Mouse (Mus musculus): ENCODE results near the gene Foxn1.

The Foxn1 gene

DNA sequence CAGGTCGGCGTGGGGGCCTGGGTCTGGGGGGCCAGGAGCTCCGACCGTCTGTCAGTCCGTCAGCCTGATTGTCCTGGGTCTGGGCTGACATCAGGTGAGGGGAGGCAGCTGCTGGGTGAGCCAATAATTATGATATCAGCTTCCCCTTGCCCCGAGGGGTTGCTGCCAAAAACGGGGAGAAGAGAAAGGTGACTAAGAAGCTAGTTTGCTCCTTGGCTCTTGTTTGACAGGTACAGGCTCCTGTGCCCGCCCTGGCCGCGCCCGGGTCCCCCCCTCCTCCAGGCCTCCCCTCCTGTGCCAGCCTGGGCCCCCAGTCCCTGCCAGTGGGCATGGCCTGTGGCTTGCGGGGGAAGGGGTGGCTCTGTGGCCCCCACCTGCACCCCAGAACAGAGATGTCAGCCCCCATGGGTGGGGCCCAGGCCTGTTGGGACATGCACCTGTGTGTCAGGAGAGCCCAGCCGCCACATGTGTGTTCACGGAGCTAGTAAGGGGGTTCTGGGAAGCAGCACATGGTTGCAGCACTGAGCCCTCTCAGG lies at the start of gene Foxn1:
Gene Foxn1, minus strand, starts transcription at position 51 of the 536 bp plus-strand sequence.
- in situ Hi-C loops (cut with MboI, MseI), result no loop called here

DNA sequence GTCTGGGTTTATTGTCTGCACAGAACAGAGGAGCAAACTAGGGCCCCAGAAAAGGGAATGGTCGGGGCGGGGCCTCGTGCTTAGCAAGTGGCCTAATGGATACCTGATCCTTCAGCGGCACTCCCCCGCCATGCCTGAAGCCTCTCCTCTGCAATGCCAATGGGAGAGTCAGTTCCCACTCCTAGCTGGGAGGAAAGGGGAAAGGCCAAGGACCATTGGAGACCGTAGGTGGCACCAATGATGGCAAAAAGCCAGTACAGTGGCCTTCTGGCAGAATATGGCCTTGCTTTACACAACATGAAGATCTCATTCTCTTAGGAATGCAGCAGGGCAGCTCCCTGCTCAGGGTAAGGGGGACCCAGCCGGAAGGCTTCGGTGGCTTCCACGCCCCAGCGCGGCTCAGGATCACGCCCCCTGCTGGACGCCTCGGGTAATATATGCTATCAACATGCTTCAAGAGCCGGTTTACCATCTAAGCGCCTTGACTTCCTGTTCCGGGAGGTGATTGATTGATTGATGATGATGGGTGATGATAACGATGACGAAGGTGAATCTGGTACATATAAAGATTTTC lies 49.5 kb upstream of the Foxn1 start:
- in situ Hi-C loops (cut with MboI, MseI), result no loop called here

DNA sequence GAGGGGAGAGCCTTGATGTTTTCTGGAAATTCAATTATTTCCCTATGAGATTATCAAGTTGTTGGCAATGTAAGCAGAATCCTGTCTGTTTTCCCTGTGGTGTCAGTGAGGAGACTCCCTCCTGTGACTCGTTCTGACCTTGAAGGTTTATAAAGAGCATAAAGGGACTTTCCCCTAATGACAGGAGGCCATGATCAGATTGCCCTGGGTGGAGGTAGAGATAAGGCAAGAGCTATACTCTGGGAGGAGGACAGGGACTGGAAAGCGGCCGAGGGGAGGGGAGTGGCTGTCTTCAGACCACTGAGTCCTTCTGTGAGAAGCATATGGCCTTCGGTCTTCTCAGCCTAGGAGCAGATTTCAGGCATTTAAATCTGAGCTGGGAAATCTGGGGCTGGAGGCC lies 47.7 kb upstream of the Foxn1 start:
- in situ Hi-C loops (cut with MboI, MseI), result no loop called here

DNA sequence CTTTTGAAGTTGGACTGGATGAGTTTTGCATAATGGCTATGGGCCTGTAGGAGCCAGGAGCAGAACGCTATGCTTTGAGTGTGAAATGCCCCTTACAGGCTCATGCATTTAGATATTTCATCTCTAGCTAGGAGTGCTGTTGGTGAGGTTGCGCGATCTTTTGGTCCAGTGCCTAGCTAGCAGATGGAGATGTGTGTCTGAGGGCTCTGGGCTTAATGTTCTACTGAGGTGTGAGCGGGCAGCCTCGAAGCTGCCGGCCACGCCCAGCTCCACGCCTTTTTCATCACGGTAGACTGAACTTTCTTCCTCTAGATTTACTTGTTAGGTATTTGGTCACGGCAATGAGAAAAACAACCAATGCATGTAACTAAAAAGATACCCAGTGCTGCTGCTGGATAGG lies 44.8 kb upstream of the Foxn1 start:
- in situ Hi-C loops (cut with MboI, MseI), result no loop called here

DNA sequence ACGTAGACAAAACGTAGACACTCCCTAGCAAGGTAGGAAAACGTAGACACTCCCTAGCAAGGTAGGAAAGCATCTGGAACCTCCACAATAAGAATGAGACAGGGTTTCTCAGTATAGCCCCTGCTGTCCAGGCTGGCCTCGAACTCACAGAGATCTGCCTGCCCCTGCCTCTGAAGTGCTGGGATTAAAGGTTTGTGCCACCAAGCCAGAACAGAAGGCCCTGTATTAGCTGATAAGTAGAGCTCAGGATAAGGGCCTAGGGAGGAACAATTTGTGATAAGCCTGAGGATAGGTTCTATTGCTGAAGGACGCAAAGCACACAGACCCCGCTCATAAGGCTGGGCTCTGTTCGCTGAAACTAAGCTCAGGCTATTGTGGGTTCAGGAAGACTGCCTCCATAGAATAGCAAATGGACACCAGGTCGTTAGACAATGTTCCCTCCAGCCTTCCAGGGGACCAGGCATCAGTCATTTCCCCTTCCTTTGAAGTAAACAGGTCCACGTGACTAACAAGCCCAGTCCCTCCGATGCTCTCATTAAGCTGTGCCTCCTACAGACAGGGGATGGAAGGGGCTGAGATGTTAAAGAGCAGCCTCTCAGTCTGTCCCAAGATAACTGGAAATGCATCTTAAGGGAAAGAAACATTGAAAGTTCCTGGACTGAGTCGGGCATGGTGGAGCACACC lies 44.0 kb upstream of the Foxn1 start:
- in situ Hi-C loops (cut with MboI, MseI), result no loop called here

DNA sequence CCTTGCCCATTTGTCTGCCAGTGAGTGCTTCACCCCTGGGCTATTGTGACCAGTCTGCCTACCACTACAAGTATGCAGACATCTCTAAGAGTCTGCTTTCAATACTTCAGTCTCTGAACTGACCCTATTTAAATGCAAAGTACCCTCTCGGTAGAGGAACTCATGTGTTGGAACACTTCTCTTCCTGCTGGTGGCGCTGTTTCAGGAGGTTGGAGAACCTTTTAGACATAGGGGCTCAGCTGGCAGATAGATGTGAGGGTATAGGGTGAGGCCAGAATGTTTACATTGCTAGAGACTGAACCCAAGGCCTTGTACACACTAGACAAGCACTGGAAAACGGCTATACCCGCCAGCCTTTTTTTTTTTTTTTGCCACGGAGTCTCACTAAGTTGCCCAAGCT lies 42.0 kb upstream of the Foxn1 start:
- in situ Hi-C loops (cut with MboI, MseI), result no loop called here

DNA sequence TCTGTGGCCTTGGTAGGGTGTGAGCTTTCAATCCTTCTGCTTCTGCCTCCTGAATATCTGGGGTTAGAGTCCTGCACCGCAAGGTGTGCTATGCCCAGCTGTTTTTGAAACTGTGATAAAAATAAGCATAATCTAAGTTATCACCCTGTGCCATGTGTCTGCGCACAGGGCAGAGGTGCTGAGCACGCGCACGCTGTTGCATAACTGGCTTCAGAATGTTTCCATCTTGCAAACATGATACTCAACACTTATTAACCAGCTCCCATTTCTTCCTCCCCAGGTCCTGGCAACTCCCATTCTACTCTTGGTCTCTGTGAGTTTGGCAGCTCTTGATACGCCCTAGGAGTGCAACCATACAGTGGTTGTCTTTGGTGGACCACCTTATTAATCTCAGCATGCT lies 41.3 kb upstream of the Foxn1 start:
- in situ Hi-C loops (cut with MboI, MseI), result no loop called here

DNA sequence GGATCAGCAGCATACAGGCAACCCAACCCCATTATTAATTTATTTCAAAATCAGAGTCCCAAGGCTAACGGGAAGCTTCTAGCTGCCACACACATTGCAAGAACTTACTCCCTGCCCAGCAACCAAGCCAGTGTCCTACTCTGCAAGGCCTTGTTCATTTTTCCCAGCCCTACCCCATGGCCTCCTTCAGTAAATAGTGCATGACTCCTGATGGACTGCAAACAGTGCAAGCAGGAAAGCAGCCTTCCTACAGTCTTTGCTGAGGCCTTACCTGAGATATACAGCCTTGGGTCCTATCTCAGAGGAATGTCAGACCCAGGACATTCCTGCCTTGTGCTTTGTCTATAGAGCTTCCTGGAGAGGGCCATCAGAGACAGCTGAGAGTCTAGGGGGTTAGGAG lies 39.2 kb upstream of the Foxn1 start:
- in situ Hi-C loops (cut with MboI, MseI), result no loop called here

DNA sequence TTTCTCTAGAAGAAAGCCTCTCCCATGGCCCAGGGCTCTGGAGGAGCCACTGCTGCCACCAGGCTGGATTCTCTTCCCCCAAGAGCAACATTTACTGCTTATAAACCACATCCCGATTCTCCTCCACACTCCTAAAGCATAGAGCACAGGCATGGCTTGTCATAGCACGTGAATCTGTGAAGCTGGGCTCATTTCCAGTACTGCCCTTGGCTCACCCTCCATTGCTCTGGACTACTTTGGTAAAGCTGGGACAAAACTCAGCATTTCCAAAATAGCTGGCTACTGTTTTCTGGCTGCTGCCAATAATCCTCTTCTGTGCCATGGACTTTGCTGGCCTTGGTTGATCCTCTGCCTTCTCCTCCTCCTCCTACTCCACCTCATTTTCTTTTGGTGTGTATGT lies 38.0 kb upstream of the Foxn1 start:
- in situ Hi-C loops (cut with MboI, MseI), result no loop called here

DNA sequence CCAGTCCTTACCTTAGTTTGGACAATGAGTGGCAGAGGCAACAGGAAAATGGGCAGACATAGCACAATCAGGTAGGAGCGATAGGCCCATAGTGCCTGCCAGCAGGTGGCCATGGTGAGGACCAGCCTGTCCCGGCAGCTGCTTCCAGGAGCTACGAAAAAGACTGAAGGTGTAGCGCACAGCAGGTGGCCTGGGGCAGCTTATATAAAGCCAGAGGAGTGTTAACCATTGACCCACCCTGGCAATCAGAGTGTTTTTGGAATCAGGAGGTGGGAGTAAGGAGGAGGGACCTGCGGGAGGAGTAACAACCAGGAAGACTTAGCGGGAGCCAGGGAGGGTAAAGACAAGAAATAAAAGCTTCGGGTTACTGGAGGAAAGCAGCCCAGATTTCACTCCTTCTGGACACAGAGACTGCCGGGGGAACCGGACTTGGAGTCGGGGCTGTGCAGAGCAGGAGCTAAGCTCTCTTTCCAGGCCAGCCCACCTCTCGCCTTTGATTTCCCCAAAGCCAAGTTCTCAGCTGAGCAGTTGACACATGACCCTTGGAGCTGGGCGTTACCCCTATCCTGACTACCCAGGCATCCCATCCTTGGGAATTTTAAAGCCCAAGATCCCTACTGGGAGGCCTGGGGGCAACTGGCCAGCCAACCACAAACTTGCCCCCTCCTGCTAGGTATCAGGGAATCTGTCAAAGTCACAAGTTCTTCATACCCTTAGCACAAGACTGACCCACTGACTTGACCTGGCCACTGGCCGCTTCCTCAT lies 35.9 kb upstream of the Foxn1 start, which contains the start of gene Slc13a2:
Gene Slc13a2, minus strand, starts transcription at position 163 of the 765 bp plus-strand sequence.
- in situ Hi-C loops (cut with MboI, MseI), result no loop called here

DNA sequence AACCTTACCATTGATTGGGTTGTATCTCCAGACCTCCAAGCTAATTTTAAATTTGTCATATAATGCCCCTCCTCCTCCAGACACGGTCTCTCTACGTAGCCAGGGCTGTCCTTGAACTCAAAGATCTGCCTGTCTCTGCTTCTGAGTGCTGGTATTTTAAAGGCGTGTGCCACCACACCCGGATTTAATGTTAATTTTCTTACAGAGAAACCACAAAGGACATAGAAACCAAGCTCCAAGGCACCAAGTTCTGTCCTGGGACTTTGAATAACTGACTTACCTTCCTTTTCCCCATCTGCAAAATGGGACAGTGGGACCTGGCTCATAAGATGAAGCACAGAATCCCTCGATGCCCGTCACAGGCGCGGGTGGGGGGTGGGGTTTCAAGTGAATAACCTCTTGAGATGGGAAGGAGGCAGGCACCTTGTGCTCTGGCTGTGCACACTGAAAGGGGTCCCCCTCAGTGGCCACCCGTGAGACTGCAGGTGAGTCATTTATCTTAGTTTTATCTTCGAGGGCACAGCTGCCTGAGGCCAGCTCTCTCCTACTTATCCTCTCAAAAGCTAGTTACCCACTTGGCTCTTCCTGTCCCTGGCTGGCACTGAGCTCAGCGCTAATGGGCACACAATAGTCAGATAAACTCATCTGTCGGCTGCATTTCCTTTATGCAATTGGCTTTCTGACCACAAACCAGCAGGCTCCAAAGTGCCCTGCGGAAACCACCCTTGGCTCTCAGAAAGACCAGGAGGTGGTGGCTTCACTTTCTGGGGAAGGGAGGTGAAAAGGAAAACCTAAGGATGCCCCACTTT lies 35.0 kb upstream of the Foxn1 start:
- in situ Hi-C loops (cut with MboI, MseI), result no loop called here

DNA sequence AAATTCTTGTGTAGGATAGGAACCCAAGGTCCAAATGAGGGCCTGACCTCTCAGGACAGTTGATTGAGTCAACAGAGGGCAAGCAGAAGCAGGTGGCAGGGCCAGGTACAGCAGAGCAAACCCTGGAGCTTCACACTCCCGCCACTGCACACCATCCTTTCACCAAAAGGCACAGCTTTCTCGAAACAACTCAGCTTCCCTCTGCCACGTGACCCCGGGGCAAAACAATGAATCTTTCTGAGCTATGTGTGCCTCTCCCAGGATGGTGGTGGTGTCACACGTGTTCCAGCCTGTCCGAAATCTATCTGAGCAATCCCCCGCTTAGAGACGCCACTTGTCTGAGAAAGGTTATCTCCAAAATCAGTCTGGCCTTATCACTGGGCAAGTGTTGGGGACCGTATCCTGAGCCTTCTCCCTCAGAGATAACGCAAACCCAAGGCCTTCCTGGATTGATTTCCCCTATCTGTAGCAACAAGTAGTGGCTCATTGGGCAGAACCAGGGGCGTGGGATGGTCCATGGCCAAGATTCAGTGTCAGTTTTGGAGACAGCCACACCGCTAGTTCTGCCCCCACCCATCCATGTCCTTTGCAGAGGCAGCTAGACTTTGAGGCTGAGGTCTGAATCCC lies 34.0 kb upstream of the Foxn1 start:
- in situ Hi-C loops (cut with MboI, MseI), result no loop called here

DNA sequence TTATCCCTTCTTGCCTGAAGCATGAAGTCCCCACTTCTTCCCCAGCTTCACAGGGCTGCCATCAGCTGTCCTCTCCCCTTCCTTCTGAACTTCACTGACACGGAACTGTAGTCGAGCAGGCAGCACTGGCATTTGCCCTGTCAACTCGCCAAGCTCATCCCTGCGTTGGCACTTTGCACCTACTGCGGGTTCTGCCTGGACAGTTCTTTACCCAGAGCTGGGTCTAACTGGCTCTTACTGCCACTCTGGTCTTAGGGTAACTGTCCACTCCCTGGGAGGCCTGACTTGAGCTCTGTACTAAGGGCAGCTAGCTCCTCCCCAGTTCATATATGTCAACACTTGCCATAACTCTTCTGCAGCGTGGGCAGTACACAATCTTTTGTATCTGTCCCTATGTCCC lies 30.5 kb upstream of the Foxn1 start:
- in situ Hi-C loops (cut with MboI, MseI), result no loop called here

DNA sequence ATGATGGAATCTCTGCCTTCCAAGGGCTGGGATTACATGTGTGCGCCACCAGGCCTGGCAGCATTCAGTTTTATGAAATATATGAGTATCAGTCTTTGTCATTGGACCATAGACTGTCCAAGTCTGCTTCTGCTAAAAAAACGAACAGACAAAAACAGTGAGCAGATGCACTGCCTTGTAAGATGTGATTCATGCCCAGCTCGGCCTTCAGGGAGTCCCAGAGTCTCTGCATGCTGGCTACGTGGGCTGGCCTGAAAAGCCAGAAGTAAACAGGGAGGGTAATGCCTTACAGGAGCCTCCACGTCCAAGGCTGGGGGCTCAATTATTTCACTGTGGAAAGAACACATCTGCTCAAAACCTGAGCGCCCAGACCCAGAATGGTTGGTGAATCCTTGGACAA lies 26.5 kb upstream of the Foxn1 start:
- in situ Hi-C loops (cut with MboI, MseI), result no loop called here

DNA sequence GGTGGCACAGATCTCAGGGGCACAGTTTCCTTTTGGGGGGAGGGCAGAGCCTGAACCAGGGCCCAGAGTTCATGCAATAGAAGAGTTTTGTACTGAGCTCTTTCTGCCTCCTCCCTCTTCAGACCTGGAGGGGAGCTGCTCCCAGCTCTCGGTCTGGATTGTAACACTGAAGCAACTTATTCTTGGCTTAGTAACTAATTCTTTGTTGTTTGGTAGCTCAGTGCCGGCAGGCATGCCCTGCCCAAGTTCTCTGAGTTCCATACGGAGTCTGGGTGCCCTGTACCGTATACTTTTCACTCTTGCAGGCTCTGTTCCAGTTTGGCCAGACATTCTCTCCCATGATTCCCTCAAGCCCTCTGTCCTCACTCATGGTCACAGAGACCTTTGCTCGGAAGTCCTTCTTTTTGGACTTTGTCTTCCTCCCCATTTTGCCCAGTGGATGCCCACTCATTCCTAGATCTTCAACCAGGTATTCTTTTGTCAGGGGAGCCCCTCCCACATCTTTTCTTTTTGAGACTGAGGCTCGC lies 26.0 kb upstream of the Foxn1 start:
- in situ Hi-C loops (cut with MboI, MseI), result no loop called here

DNA sequence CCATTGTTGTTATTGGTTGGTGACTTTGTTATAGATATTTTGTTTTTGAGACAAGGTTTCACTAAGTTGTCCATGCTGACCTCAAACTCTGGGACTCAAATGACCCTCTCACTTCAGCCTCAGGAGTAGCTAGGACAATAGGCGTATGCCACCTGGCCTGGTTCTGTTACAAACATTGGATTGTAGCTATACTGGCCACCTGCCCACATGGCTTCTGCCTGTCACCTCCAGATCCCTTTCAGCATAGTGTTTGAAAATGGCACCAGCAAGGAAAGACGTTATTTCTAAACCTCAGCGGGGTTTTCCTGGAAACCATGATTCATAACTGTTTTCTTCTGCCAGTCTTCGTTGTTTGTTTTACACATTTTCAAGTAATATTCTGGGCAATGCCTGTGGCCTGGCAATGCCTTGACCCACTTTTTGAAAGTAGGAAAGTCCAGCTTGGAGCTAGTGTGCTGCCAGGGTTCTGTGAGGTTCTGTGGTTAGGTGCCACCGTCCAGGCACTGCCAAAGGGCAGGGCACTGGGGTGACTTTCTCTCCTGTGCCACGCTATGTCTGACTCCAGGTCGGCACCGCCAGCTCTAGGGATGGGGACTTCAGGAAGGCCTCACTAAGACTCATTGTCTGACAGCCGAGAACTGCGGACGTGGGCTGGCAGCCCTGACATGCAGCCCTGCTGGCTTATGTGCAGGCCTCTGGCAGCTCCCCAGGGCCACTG lies 25.4 kb upstream of the Foxn1 start:
- in situ Hi-C loops (cut with MboI, MseI), result no loop called here

DNA sequence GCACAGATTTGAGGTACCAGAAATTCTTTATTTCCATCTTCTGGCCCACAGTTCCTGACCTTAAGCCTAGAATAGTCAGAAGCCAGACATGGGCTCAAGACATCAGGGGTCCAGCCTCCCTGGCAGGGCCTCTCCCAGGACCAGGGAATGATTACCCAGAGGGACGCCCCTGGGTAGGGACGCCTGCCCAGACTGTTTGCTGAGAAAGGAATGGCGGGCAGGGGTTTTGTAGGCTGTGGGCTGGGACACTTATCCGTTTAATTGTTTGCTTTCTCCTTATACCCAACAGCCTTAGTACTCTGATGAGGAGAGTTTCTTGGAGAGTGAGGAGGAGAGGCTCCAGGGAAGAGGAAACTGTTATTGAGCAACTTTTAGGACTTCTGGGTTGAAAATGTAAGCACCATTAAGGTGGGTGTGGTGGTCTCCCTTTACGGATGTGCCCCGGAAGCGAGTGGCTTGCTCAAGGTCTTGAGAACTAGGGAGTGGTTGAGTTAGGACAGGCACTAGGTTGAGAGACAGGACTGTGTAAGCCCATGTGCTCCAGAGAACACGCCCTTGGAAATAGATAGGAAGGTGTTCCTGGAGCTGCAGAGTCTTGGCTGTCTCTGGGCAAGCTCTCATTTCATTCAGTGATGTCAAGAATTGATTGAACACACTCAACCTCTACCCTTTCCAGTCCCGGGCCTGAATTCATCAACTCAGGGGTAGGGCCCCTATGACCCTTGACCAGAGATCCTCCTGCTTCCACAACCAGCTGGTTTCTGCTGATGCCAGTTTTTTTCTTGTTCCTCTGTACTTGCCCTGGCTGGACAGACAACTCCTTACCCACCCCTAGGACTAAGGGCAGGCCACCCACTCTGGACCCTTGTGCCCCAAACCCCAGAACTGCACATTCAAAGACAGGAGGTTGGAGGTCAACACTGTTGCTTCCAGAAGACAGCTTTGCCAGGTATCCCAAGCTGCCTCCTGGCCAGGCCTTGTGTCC lies 22.2 kb upstream of the Foxn1 start:
- in situ Hi-C loops (cut with MboI, MseI), result no loop called here

DNA sequence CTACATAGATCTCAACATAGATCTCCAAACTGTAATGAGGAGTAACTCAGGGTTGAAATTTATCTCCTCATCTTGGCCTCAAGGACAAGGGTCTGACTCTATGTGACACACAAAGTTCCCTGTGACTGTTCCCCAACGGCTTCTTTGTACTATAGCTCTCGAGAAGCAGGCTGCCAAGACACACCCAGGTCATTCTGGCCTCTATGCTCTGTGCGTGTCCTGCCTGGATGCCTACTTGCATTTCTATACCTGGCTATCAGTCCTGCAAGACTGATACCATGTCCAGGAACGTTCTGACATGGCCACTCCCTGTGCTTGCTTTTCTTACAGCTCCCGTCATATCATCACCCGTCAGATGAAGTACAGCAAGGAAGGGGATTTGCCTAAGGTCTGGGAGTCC lies 15.7 kb upstream of the Foxn1 start:
- in situ Hi-C loops (cut with MboI, MseI), result loop anchor here (5.0 kb wide), 1 partner anchor 40 kb away; no protein-coding TSS in a partner anchor

DNA sequence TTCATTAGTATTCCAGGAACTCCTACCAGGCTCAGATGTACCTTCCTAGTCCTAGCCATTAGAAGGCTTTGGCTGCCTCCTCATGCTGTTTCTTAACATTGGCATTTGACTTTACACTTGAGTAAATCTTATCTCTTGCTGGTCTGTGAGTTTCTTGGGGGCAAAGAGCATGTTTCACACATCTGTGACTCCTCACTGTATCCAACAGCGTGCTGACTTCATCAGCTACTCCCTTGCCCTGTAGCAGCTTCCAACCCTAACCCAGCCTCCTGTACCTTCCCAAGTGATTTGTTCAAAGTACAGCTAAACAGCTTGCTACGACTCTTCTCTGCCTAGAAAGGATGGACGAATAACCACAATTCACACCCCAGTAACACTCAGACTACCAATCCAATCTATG lies 15.1 kb upstream of the Foxn1 start:
- in situ Hi-C loops (cut with MboI, MseI), result loop anchor here (5.0 kb wide), 1 partner anchor 39 kb away; no protein-coding TSS in a partner anchor

Measured in T-helper 1 cell (primary cell).